ENCODE assay signal across 9 mouse cellular contexts in genomic region chr3:95891211-95892065, GRCm38 (mm10). TPM values are rescaled to one million over a fixed set of nuclear protein-coding genes. Genes with fewer than 3 reads are reported as not detected.
DNase-seq lines count a peak whose midpoint lies in the region; ATAC-seq and TF ChIP-seq lines count a peak whose summit lies in the region.
"Had no signal": no experiment of that assay in that cellular context is flagged by ENCODE, and none has a peak within 500 bp of the region (broad histone marks: within the 10 kb centered on the region; RNA-seq: fewer than 3 reads in every experiment).

Gene BC028528 (minus strand): TSS chr3:95892005.

- H3K4me2 ChIP-seq in hindbrain, embryonic 11.5 days (replicated peaks; ENCODE audit: low read depth, low read length) = no peak within 1 kb of the TSS
- peak within 1 kb of the TSS; percentile 22 for H3K4me2 ChIP-seq in liver, embryonic 16.5 days (ENCODE audit: low read depth, low read length)
- H3K4me2 ChIP-seq in neural tube, embryonic 12.5 days (replicated peaks) = peak within 1 kb of the TSS; percentile 54

- in situ Hi-C loops in ES-E14 (cut with MboI; ENCODE audit: low sequenced_read_pairs in 2 of 2, unreplicated experiment in 2 of 2) = no loop called here

- H3K27me3 ChIP-seq in hindbrain, embryonic 11.5 days (ENCODE audit: control insufficient read depth, insufficient read depth, low read length) = no peaks in the 10 kb centered on the region
- no peaks in the 10 kb centered on the region for H3K27me3 ChIP-seq in liver, embryonic 16.5 days (ENCODE audit: control insufficient read depth, insufficient read depth, low read depth, low read length)
- no peaks in the 10 kb centered on the region for H3K27me3 ChIP-seq in neural tube, embryonic 12.5 days (replicated peaks)

- peak within 1 kb of the TSS; percentile 71 for H3K27ac ChIP-seq in ES-E14 (ENCODE audit: insufficient read depth, low read depth, low read length, poor library complexity, severe bottlenecking)
- H3K27ac ChIP-seq in hindbrain, embryonic 11.5 days (ENCODE audit: low read depth, low read length) = peak within 1 kb of the TSS; percentile 47
- H3K27ac ChIP-seq in liver, embryonic 16.5 days (ENCODE audit: low read length) = peak within 1 kb of the TSS; percentile 58
- no peak within 1 kb of the TSS for H3K27ac ChIP-seq in neural tube, embryonic 12.5 days

- H3K4me3 ChIP-seq in ES-E14 (ENCODE audit: insufficient read depth in 1 of 2, low read depth in 1 of 2, low read length in 2 of 2, poor library complexity in 1 of 2, severe bottlenecking in 1 of 2) = peak within 1 kb of the TSS; percentile 52 to 63
- H3K4me3 ChIP-seq in hindbrain, embryonic 11.5 days (ENCODE audit: low read depth, low read length) = no peak within 1 kb of the TSS
- H3K4me3 ChIP-seq in liver, embryonic 16.5 days (ENCODE audit: low read depth, low read length) = peak within 1 kb of the TSS; percentile 34
- no peak within 1 kb of the TSS for H3K4me3 ChIP-seq in neural tube, embryonic 12.5 days

- 30% methylated on average over 12 of the region's 12 CpGs for WGBS in hindbrain, embryonic 11.5 days
- 20% methylated on average over 12 of the region's 12 CpGs for WGBS in liver, embryonic 16.5 days (ENCODE audit: insufficient replicate concordance)
- 13% methylated on average over 12 of the region's 12 CpGs for WGBS in neural tube, embryonic 12.5 days

- peak; percentile 43 for DNase-seq in 3134 (ENCODE audit: extremely low read depth, insufficient read length, low spot score)
- no peak for DNase-seq in ES-E14 (ENCODE audit: low read depth, low spot score)
- peak; percentile 34 for DNase-seq in hindbrain, embryonic 11.5 days (ENCODE audit: low spot score)
- DNase-seq in right cerebral cortex, adult 2 months (ENCODE audit: low spot score in 2 of 2) = no peak
- no peak for DNase-seq in layer of hippocampus, postnatal 14 days (ENCODE audit: low spot score in 2 of 2)

- no peaks in the 10 kb centered on the region for H3K9me3 ChIP-seq in ES-E14 (ENCODE audit: control insufficient read depth, insufficient read depth, low read depth, low read length)
- H3K9me3 ChIP-seq in hindbrain, embryonic 11.5 days (ENCODE audit: control insufficient read depth, low read length) = no peaks in the 10 kb centered on the region
- H3K9me3 ChIP-seq in liver, embryonic 16.5 days (replicated peaks; ENCODE audit: control insufficient read depth, low read length) = no peaks in the 10 kb centered on the region
- H3K9me3 ChIP-seq in neural tube, embryonic 12.5 days = no peaks in the 10 kb centered on the region

- peaks cover 2% of the 10 kb centered on the region; the same call in 1 of the 2 replicates for H3K36me3 ChIP-seq in ES-E14 (ENCODE audit: control insufficient read depth, insufficient read depth, low read length, poor library complexity, severe bottlenecking)
- no peaks in the 10 kb centered on the region for H3K36me3 ChIP-seq in hindbrain, embryonic 11.5 days (ENCODE audit: control insufficient read depth, insufficient read depth, low read length)
- no peaks in the 10 kb centered on the region for H3K36me3 ChIP-seq in liver, embryonic 16.5 days (ENCODE audit: control insufficient read depth, insufficient read depth)
- H3K36me3 ChIP-seq in neural tube, embryonic 12.5 days = 0 out of 2 replicates have a peak, but pooled peaks cover 3% of the 10 kb centered on the region

- H3K9ac ChIP-seq in ES-E14 (ENCODE audit: insufficient read depth, low read depth, low read length, poor library complexity, severe bottlenecking) = peak within 1 kb of the TSS; percentile 41; the same call in 1 of the 2 replicates
- H3K9ac ChIP-seq in hindbrain, embryonic 11.5 days (ENCODE audit: low read depth, low read length) = peak within 1 kb of the TSS; percentile 31; the same call in 1 of the 2 replicates
- peak within 1 kb of the TSS; percentile 28; the same call in 1 of the 2 replicates for H3K9ac ChIP-seq in liver, embryonic 16.5 days (ENCODE audit: low read depth, low read length)
- peak within 1 kb of the TSS; percentile 38; the same call in 1 of the 2 replicates for H3K9ac ChIP-seq in neural tube, embryonic 12.5 days

- no peak for ATAC-seq in erythroblast, adult 5-6 weeks (replicated peaks; ENCODE audit: low FRiP score, poor library complexity, severe bottlenecking)
- no peak for ATAC-seq in hindbrain, embryonic 11.5 days (ENCODE audit: low FRiP score)
- ATAC-seq in liver, embryonic 16.5 days (ENCODE audit: low read depth) = no peak
- ATAC-seq in neural tube, embryonic 12.5 days (ENCODE audit: low FRiP score, low read depth) = no peak

- H3K4me1 ChIP-seq in ES-E14 (ENCODE audit: control insufficient read depth in 2 of 2, insufficient read depth in 2 of 2, low read length in 2 of 2, poor library complexity in 1 of 2) = peaks cover 12 to 14% of the 10 kb centered on the region in 2 experiments
- H3K4me1 ChIP-seq in hindbrain, embryonic 11.5 days (replicated peaks; ENCODE audit: control insufficient read depth, insufficient read depth, low read length) = no peaks in the 10 kb centered on the region
- peaks cover 26% of the 10 kb centered on the region for H3K4me1 ChIP-seq in liver, embryonic 16.5 days (ENCODE audit: control insufficient read depth, low read depth, low read length)
- peaks cover 22% of the 10 kb centered on the region for H3K4me1 ChIP-seq in neural tube, embryonic 12.5 days

TF ChIP-seq in ES-E14, 5 proteins besides CTCF, POLR2A, EP300 and RAD21:
- TF ChIP-seq ZNF384 (IDR thresholded peaks at IDR 0.05; ENCODE audit: low read depth, low read length) (no peak), MAFK (IDR thresholded peaks at IDR 0.05; ENCODE audit: insufficient read depth, low read depth, low read length) (no peak), HCFC1 (IDR thresholded peaks at IDR 0.05; ENCODE audit: borderline replicate concordance, insufficient read depth, low read length) (no peak), CHD2 (IDR thresholded peaks at IDR 0.05; ENCODE audit: low read depth, low read length) (no peak), ZC3H11A (IDR thresholded peaks at IDR 0.05; ENCODE audit: borderline replicate concordance, low read depth, low read length) (no peak)

RNA-seq across cellular contexts. Expression of gene BC028528, which starts in this region (rescaled TPM):
- 6.4 and 9.5 TPM in 2 replicates for total RNA-seq in ES-E14 (2012; rRNA removed)
- total RNA-seq in erythroblast, adult 5-6 weeks (2015; ENCODE audit: low replicate concordance) = 19.0 and 37.9 TPM in 2 replicates
- 7.0 and 15.9 TPM in 2 replicates for total RNA-seq in erythroblast, adult 5-6 weeks (2017; ENCODE audit: low replicate concordance)
- 11.0 and 11.2 TPM in 2 replicates for polyA plus RNA-seq in hindbrain, embryonic 11.5 days (2014; fragmentation: Nextera tagmentation; extraction: Ambion mirVana)
- polyA plus RNA-seq in liver, embryonic 16.5 days (2015; fragmentation: Nextera tagmentation; extraction: Ambion mirVana) = 5.5 and 6.8 TPM in 2 replicates
- polyA plus RNA-seq in neural tube, embryonic 12.5 days (2016; fragmentation: Nextera tagmentation; extraction: Ambion mirVana) = 13.1 and 13.5 TPM in 2 replicates
- total RNA-seq in layer of hippocampus, postnatal 14 days (2021) = 1 to 10 TPM; 6.4 to 9.6 TPM
- polyA plus RNA-seq: erythroblast, embryonic 14.5 days had no signal

Comparison
In these comparisons a context has a peak if more than half of its experiments do, and no peak if none do; other contexts are left out.
1. DNase-seq: peak in 3134 (single experiment) and hindbrain, embryonic 11.5 days (single experiment); none in ES-E14 (single experiment), right cerebral cortex, adult 2 months (0 of 2) and layer of hippocampus, postnatal 14 days (0 of 2).
2. H3K4me3 ChIP-seq: peak in ES-E14 (2 of 2) and liver, embryonic 16.5 days (single experiment); none in hindbrain, embryonic 11.5 days (single experiment) and neural tube, embryonic 12.5 days (single experiment).
3. Peak in every context shown above with its lines, with median percentiles within 50 percentile points of each other: H3K9ac ChIP-seq.